Mouse (Mus musculus): ENCODE measurements around the gene Cyb561a3. TPM values are rescaled to one million over a fixed set of nuclear protein-coding genes. Genes with fewer than 3 reads are reported as not detected.

Cyb561a3 gene
- polyA plus RNA-seq, 1 experiment from 2014 or later = 16.7 TPM

DNA sequence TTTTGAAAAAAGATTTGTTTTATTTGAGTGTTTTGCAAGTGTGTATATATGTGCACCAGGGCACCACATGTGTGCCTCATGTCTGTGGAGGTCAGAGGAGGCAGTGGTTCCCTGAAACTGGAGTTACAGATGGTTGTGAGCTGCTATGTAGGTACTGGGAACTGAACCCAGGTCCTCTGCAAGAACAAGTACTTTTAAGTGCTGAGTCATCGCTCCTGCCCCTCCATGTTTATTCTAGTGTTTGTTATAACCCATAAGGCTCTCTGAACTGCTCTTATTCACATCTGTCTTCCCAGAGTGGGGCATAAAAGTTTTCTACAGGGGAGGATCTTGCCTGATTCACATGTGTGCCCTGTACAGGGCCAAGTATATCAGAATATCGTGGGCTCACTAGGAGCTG is 22.7 kb downstream of the Cyb561a3 start:
- no peak overlapping the region for H3K4me3 ChIP-seq (replicated peaks)
- no peak for ATAC-seq (replicated peaks; ENCODE audit: low FRiP score)
- H3K36me3 ChIP-seq = peaks cover 54% of the 10 kb centered on the region
- 90% methylated on average over 2 of the region's 2 CpGs for WGBS
- H3K4me1 ChIP-seq = peaks cover 29% of the 10 kb centered on the region
- no peaks in the 10 kb centered on the region for H3K9me3 ChIP-seq (replicated peaks)
- H3K9ac ChIP-seq = no peak overlapping the region
- H3K4me2 ChIP-seq = no peak overlapping the region
- H3K27ac ChIP-seq = no peak overlapping the region
- H3K27me3 ChIP-seq = no peaks in the 10 kb centered on the region

DNA sequence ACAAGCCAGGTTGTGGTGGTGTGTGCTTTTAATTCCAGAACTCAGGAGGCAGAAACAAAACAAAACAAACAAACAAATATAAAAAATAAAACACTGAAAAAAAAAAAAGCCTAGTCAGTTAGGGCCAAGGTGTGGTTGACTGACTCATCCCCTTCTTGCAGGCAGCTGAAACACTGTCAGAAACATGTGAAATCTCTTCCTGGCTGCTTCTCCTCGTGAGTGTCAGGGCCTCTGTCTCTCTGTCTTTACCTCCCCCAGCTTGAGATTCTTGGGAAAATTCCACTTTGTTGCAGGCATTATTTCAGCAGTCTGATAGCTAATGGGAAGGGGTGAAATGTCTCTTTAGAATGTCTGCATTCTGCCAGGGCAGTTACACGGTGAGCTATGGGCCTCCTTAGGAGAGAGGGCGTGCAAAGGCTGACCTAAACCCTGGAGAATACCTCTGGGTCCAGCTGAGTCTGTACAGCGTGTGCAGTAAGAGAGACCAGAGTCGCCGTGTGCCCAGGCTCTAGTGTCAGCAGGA is 25.3 kb downstream of the Cyb561a3 start:
- 4% methylated on average over 6 of the region's 6 CpGs for WGBS
- Histone ChIP-seq H3K4me1 (peaks cover 42% of the 10 kb centered on the region), H3K9ac (peak overlapping the region; percentile 35), H3K36me3 (peaks cover 36% of the 10 kb centered on the region), H3K27ac (peak overlapping the region; percentile 97), H3K4me2 (peak overlapping the region; percentile 72), H3K27me3 (no peaks in the 10 kb centered on the region), H3K9me3 (replicated peaks) (no peaks in the 10 kb centered on the region), H3K4me3 (replicated peaks) (peak overlapping the region; percentile 34)
- ATAC-seq (replicated peaks; ENCODE audit: low FRiP score) = no peak

DNA sequence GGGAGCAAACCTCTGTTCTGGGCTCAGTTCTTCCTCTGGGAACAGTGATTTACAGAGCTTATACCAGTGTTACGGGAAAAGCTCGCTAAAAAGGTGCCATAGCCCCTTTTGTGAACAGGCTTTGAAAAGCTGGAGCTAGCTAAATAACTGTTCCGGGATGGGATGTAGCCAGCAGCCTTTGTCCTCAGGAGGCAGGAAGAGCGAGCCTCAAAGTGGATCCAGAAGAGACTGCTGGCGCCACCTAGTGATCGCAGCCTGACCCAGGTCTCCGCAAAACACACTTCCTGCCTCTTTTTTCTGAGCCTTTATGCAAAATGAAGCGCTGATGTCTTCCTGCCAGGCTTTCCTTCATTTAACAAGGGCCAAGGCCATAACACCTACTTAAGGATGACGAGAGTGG is 25.8 kb downstream of the Cyb561a3 start:
- Histone ChIP-seq H3K9ac (peak overlapping the region; percentile 35), H3K4me2 (peak overlapping the region; percentile 72), H3K4me3 (replicated peaks) (peak overlapping the region; percentile 34), H3K36me3 (peaks cover 36% of the 10 kb centered on the region), H3K9me3 (replicated peaks) (no peaks in the 10 kb centered on the region), H3K27ac (peak overlapping the region; percentile 97), H3K27me3 (no peaks in the 10 kb centered on the region), H3K4me1 (peaks cover 42% of the 10 kb centered on the region)
- peak; percentile 55 for ATAC-seq (replicated peaks; ENCODE audit: low FRiP score)
- WGBS = 2% methylated on average over 9 of the region's 9 CpGs

DNA sequence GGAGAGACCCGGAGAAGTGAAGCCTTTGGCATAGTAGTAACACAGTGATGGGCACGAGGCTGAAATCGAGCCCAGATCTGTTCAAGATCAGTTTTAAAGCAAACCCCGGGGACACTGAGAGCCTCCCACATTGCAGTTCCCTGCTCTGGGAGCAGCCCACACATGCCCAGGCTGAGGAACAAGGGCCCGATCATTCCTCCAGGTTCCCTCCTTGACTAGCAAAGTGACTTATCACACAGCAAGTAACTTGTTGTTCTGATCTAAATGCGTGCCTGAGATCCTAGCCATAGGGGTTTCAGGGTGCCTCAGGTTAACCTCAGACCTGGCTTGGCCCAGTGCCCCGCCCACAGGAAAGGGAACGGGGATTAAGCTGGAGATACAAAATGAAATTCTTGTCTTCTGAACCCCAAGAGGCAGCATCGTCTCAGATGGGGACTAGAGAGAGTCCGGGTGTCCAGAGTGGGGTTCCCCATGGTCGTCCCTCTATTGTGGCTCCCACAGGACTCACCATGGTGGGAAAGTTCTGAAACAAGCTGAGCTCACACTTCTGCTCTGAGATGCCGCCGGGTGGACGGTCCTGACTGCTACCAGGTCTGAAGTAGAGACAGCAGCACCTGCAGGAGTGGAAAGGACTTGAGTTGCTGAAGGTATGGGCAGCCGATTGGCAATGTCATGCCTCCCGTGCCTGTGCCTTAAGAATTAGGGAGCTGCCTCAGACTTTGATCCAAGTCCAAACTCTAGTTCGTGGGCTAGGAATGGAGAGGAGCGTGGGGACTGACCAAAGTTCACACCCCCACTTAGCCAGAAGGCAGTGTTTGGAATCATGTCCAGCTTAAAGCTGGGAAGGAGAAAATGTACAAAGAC is 26.9 kb downstream of the Cyb561a3 start:
- ATAC-seq (replicated peaks; ENCODE audit: low FRiP score) = no peak
- 73% methylated on average over 18 of the region's 18 CpGs for WGBS
- H3K9ac ChIP-seq = peak overlapping the region; percentile 71
- H3K9me3 ChIP-seq (replicated peaks) = no peaks in the 10 kb centered on the region
- H3K36me3 ChIP-seq = peaks cover 38% of the 10 kb centered on the region
- H3K4me3 ChIP-seq (replicated peaks) = peak overlapping the region; percentile 34; the same call in 1 of the 2 replicates
- no peaks in the 10 kb centered on the region for H3K27me3 ChIP-seq
- peak overlapping the region; percentile 72 for H3K4me2 ChIP-seq
- peaks cover 46% of the 10 kb centered on the region for H3K4me1 ChIP-seq
- peak overlapping the region; percentile 97 for H3K27ac ChIP-seq

DNA sequence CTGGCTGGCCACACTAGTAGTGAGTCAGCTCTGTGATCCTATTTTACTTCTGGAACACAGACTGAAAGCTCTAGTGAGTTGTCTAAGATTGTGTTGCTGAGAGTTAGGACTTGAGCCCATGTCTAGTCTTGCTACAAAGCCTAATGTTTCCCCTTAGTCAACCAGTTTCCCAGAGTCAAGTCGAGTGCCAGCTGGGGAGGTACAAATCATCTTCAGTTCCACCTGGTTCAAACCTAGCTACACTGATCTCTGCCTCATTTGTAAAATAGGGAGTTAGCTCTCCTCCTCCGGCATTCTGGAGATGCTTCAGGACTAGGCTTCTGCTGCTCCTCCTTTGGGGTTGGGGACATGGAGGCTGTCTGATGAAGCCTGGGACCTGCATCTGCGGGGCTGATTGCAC is 27.6 kb downstream of the Cyb561a3 start:
- H3K4me3 ChIP-seq (replicated peaks) = peak overlapping the region; percentile 99
- ATAC-seq (replicated peaks; ENCODE audit: low FRiP score) = no peak
- H3K36me3 ChIP-seq = peaks cover 39% of the 10 kb centered on the region
- H3K9ac ChIP-seq = peak overlapping the region; percentile 71
- peaks cover 46% of the 10 kb centered on the region for H3K4me1 ChIP-seq
- peak overlapping the region; percentile 97 for H3K27ac ChIP-seq
- peak overlapping the region; percentile 72 for H3K4me2 ChIP-seq
- WGBS = 31% methylated on average over 3 of the region's 3 CpGs
- no peaks in the 10 kb centered on the region for H3K27me3 ChIP-seq
- H3K9me3 ChIP-seq (replicated peaks) = no peaks in the 10 kb centered on the region

- peak within 1 kb of the TSS; percentile 72 for H3K4me2 ChIP-seq
- peak within 1 kb of the TSS; percentile 97 for H3K27ac ChIP-seq
- under 1% methylated on average over 49 of the region's 49 CpGs for WGBS
- H3K36me3 ChIP-seq = peaks cover 39% of the 10 kb centered on the region
- peak within 1 kb of the TSS; percentile 99 for H3K4me3 ChIP-seq (replicated peaks)
- H3K9ac ChIP-seq = peak within 1 kb of the TSS; percentile 99
- no peaks in the 10 kb centered on the region for H3K9me3 ChIP-seq (replicated peaks)
- H3K4me1 ChIP-seq = peaks cover 46% of the 10 kb centered on the region
- no peaks in the 10 kb centered on the region for H3K27me3 ChIP-seq
- peak; percentile 98 for ATAC-seq (replicated peaks; ENCODE audit: low FRiP score)
Observed at GRCm38 (mm10) chr19:10605293-10605900, 28.4 kb downstream of the Cyb561a3 start, which contains the start of the genes Ddb1 and Tkfc. Gene Ddb1, plus strand, starts transcription at chr19:10605327. Gene Tkfc, minus strand, starts transcription at chr19:10605654.

DNA sequence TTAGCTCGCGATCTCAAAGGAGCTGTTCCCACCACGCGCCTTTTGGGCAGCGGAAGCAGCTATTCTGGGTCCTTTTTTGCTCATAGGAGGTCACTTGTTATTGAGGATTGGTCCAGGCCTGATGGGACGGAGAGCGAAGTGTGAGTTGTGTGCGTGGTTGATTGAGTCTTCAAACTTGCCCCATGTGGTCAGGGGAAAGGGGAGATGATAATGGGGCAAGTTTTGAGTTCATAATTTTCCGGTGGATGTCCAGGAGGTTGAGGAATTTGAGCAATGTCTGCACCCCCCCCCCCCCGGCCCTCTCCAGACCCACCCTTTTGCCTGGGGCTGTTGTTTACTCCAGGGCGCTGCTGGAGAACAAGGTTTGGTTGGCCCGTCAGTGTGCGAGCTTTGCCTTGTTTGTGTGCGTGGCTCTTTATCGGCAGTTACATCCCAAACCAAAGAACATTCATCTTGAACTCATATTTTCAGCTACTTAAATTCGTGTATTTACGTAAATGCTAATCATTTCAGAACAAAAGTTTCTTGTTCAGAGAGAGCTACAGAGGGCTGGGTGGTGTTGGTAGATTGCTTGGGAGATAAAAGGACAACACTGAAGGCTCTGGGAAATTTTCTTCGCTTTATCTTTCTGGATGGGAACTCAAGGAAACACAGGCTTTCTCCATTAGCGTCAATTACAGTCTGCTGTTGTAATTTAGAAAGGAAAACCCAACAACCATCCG is 29.1 kb downstream of the Cyb561a3 start:
- peak; percentile 9 for ATAC-seq (replicated peaks; ENCODE audit: low FRiP score)
- 5% methylated on average over 20 of the region's 20 CpGs for WGBS
- peak overlapping the region; percentile 97 for H3K27ac ChIP-seq

GRCm38 (mm10) chr19:10608573-10609240 is 31.7 kb downstream of the Cyb561a3 start:
- 80% methylated on average over 5 of the region's 5 CpGs for WGBS
- Histone ChIP-seq H3K27ac (no peak overlapping the region), H3K4me2 (no peak overlapping the region), H3K4me3 (replicated peaks) (no peak overlapping the region), H3K9me3 (replicated peaks) (no peaks in the 10 kb centered on the region), H3K36me3 (peaks cover 69% of the 10 kb centered on the region), H3K27me3 (no peaks in the 10 kb centered on the region), H3K4me1 (peaks cover 26% of the 10 kb centered on the region), H3K9ac (no peak overlapping the region)
- ATAC-seq (replicated peaks; ENCODE audit: low FRiP score) = no peak

More for the DNA sequence above, 29.1 kb downstream of the Cyb561a3 start:
- peaks cover 46% of the 10 kb centered on the region for H3K4me1 ChIP-seq
- H3K9ac ChIP-seq = peak overlapping the region; percentile 99
- peaks cover 42% of the 10 kb centered on the region for H3K36me3 ChIP-seq
- H3K4me3 ChIP-seq (replicated peaks) = peak overlapping the region; percentile 99
- no peaks in the 10 kb centered on the region for H3K27me3 ChIP-seq
- H3K4me2 ChIP-seq = peak overlapping the region; percentile 72
- H3K9me3 ChIP-seq (replicated peaks) = no peaks in the 10 kb centered on the region

DNA sequence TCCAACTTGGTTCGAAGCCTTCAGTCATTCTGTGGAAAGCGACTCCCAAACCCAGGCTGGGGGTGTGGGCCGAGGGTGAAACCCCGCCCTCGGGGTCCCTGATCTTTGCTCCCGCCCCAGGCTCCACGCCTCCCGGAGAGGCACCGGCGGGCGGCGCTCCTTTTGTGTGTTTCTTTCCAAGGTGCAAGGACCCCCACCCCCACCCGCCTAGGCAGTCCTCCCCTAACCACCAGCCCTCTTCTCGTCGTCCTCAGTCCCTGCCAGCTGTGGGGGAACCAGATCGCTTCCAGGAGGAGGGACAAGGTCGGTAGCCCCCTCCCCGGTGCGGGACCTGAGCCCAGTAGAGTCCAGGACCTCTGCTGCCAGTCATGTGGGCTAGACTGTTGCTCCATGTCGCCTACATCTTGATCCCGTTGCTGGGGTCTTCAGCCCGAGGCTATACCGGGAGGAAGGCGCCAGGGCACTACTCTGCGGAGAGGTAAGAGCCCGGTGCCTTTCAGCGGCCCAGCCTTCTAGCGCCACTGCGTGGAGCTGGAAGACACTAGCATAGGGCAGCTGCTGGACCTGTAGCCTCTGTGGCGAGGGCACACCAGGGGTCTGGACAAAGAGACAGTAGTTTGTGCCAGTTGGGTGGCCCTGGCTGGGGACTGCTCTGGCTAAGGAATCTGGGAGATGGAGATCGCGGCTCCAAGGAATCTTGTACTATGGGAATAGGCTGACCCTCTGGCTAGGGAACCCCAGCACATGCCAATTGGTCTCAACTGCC is 57.3 kb downstream of the Cyb561a3 start, which contains the start of gene Vwce:
Gene Vwce (plus strand): TSS at position 108 of the 766 bp plus-strand sequence.
- Histone ChIP-seq H3K4me1 (peaks cover 18% of the 10 kb centered on the region), H3K4me3 (replicated peaks) (peak within 1 kb of the TSS; percentile 47), H3K27ac (peak within 1 kb of the TSS; percentile 30; the same call in 1 of the 2 replicates), H3K9me3 (replicated peaks) (no peaks in the 10 kb centered on the region), H3K9ac (peak within 1 kb of the TSS; percentile 43), H3K27me3 (peaks cover 10% of the 10 kb centered on the region), H3K36me3 (peaks cover 33% of the 10 kb centered on the region), H3K4me2 (peak within 1 kb of the TSS; percentile 87)
- peak; percentile 81 for ATAC-seq (replicated peaks; ENCODE audit: low FRiP score)
- WGBS = 1% methylated on average over 32 of the region's 32 CpGs

- peak; percentile 89 for ATAC-seq (replicated peaks; ENCODE audit: low FRiP score)
- peak overlapping the region; percentile 87 for H3K4me2 ChIP-seq
- H3K27ac ChIP-seq = peak overlapping the region; percentile 30; the same call in 1 of the 2 replicates
- H3K9ac ChIP-seq = peak overlapping the region; percentile 43
- peaks cover 10% of the 10 kb centered on the region for H3K27me3 ChIP-seq
- peak overlapping the region; percentile 47 for H3K4me3 ChIP-seq (replicated peaks)
- peaks cover 27% of the 10 kb centered on the region for H3K36me3 ChIP-seq
- 2% methylated on average over 21 of the region's 21 CpGs for WGBS
- peaks cover 18% of the 10 kb centered on the region for H3K4me1 ChIP-seq
- no peaks in the 10 kb centered on the region for H3K9me3 ChIP-seq (replicated peaks)
Observed at GRCm38 (mm10) chr19:10634872-10635318, 57.9 kb downstream of the Cyb561a3 start.

Data from kidney, embryonic 15.5 days (tissue).